Mouse (Mus musculus): ENCODE data around the gene Bcl3.

The Bcl3 gene

DNA sequence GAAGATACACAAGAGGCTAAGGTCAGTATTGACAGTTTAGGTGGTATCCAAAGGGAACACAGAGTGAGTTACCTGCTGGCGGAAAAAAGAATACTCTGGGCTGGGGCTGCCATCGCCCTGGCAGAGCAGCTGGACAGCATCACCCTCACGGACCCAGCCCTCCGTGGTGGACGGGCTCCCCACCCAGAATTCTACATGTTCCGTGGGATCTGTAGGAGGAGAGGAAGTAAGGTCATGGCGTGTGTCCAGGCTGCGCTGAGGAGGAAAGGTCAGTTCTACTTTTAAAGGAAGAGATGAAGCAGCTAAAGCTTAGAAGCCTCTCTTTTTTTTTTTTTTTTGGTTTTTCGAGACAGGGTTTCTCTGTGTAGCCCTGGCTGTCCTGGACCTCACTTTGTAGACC, 58.0 kb downstream of the Bcl3 start:
- no peak for DNase-seq

DNA sequence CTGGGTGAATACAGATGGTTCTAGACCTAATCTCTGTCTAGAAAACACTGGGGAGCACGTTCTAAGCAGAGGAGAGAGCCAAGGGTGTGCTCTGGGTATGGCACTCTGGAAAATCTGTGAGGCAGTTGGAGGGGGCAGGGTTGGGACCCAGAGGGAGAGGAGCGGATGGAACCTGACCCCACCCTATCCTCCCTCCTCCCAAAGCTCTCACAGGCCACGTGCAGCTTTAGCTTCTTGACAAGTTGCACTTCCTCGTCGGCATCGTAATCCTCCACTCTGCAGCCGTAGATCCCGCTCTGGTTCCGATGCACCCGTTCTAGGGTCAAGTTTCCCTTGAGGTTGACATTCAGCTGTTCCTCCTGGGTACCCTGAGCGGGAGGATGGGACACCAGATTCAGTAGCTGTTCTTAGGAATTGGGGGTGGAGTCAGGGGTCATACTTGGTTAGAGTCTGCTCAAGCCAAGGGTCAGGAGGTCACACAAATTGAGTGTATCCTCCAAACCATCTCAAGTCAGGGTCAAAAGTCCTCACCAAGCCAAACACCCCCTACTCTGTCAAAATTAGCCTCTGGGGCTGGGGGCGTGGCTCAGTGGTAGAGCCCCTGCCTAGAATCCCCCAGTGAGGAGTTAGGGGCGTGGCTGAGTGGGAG, 58.6 kb downstream of the Bcl3 start:
- no peak for DNase-seq

DNA sequence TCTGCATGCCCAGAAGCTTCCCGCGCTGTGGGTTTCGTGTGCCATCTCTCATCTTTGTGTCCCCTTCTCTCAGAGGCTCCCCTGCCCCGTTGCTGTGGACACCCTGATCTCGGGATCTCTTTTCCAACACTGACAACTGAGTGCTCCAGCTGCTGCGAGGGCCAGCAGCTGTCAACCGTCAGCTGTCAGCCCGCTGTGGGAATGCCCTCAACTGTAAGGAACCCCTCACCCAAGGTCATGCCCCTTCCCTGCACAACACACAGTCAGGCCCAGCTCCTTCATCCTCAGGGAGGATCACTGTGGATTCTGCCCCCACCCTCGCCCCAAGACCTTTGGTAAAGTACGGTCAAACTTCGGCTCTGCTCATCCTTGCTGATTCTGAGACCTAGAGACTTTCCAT, 60.3 kb downstream of the Bcl3 start:
- no peak for DNase-seq

DNA sequence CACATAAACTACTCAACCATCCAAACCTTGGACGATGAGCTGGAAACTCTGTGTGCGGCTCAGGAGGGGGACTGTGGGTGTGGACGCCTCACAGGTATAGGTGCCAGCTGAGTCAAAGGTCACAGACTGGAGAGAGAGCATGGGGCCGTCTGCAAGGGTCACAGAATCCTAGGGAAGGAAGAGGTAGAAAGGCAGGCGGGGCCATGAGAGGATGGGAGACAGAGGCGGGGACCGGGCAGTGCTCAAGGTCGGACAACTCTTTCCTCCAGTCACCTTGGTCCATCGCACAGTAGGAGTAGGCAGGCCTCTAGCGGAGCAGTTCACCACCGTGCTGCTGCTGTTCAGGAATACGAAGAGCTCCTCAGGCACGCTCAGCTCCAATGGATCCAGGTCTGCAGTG, 62.5 kb downstream of the Bcl3 start:
- no peak for DNase-seq

DNA sequence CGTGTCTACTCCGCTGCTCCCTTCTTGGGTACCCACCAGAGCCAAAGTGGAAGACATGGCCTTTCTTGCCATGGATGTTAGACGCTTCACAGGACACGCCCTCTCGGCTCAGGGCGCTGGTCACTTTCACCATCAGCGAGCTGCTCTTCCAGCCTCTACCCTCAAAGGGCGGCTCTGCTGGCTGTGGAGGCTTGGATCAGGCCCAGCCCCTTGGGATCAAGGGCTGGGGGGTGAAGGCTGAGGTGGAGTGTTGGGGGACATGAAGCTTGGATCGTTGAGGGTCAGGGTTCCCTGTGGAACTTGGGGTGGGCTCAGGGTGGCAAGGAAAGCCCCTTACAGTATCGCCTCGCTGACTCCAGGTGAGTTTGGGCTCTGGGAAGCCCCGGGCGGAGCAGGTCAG, 63.9 kb downstream of the Bcl3 start:
- DNase-seq, result no peak
